Mouse (Mus musculus) CH12.LX (cell line): ENCODE results near the gene Slc35e2.
"Not testable (repeated sequence)": the region's sequence is repeated elsewhere in the genome, so short reads cannot be mapped to it uniquely, and the experiment has no call there.

Experiments used
- CHD1 ChIP-seq: IDR thresholded peaks from 2 replicates; pipeline ENCODE4 v1.6.1; 2012; ENCODE audit warnings: low read depth, low read length, improper control_type of control experiment, inconsistent platforms
- CTCF ChIP-seq, 2 experiments: IDR thresholded peaks in 1 of 2; conservative IDR thresholded peaks in 1 of 2; 2 replicates each; pipeline ENCODE4 v1.5.1; 2011 to 2012; ENCODE audit warnings: low read depth in 2 of 2, low read length in 2 of 2, improper control_type of control experiment in 1 of 2, inconsistent platforms in 1 of 2, mild to moderate bottlenecking in 1 of 2, moderate library complexity in 1 of 2
- E2F4 ChIP-seq: IDR thresholded peaks from 2 replicates; pipeline ENCODE4 v1.6.1; 2011; ENCODE audit warnings: low read depth, low read length, improper control_type of control experiment; ENCODE audit not compliant: insufficient replicate concordance
- GABPA ChIP-seq: IDR thresholded peaks from 2 replicates; pipeline ENCODE4 v1.6.1; 2012; ENCODE audit warnings: low read depth, low read length, improper control_type of control experiment, inconsistent platforms; ENCODE audit not compliant: insufficient replicate concordance
- HCFC1 ChIP-seq: IDR thresholded peaks from 2 replicates; pipeline ENCODE4 v1.6.1; 2012; ENCODE audit warnings: low read depth, mild to moderate bottlenecking, inconsistent platforms, low read length, improper control_type of control experiment
- JUND ChIP-seq: conservative IDR thresholded peaks from 2 replicates; pipeline ENCODE4 v1.6.1; 2011; ENCODE audit warnings: low read depth, low read length, improper control_type of control experiment
- MYC ChIP-seq: IDR thresholded peaks from 2 replicates; pipeline ENCODE4 v1.6.1; 2011; ENCODE audit warnings: low read depth, mild to moderate bottlenecking, improper control_type of control experiment, low read length
- PAX5 ChIP-seq: IDR thresholded peaks from 2 replicates; pipeline ENCODE4 v1.6.1; 2012; ENCODE audit warnings: low read length, inconsistent platforms, mixed read lengths
- POLR2A ChIP-seq: IDR thresholded peaks from 2 replicates; pipeline ENCODE4 v1.6.1; 2011; ENCODE audit warnings: low read depth, mild to moderate bottlenecking, improper control_type of control experiment, low read length
- RCOR1 ChIP-seq: conservative IDR thresholded peaks from 2 replicates; pipeline ENCODE4 v1.6.1; 2012; ENCODE audit warnings: low read depth, mild to moderate bottlenecking, inconsistent platforms, low read length, improper control_type of control experiment
- SIN3A ChIP-seq: IDR thresholded peaks from 2 replicates; pipeline ENCODE4 v1.6.1; 2012; ENCODE audit warnings: low read length, improper control_type of control experiment, inconsistent platforms
- USF1 ChIP-seq: IDR thresholded peaks from 2 replicates; pipeline ENCODE4 v1.6.1; 2014; ENCODE audit warnings: low read depth, mild to moderate bottlenecking, inconsistent platforms, low read length, improper control_type of control experiment

DNA sequence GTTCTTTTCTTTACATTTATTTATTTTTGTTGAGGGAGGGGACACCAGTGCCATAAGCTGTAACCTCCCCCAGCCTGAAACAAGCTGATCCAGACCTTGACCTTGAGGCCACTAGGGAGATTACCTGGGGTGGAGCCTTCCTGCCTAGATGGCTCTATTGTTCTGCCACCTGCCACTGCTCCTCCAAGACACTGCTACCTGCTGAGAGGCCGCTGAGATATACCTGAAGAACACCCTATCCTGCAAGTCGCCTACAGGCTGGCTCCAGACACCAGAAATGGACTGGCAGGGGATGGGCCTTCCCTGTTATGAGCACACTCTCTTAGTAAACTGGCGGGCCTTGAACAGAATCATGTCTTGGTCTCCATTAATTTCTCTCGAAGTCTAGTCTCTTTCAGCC lies 69.0 kb downstream of the Slc35e2 start:
- not testable (repeated sequence) for TF ChIP-seq CHD1; MYC; HCFC1; GABPA; CTCF (conservative IDR thresholded peaks at IDR 0.05 in 1 of 2, IDR thresholded peaks at IDR 0.05 in 1 of 2; ENCODE audit: low read depth in 2 of 2, low read length in 2 of 2); JUND; SIN3A; POLR2A; E2F4; PAX5; RCOR1; USF1
